Mouse (Mus musculus): ENCODE data around the gene Hmgn2.

- TF ChIP-seq EP300 (IDR thresholded peaks at IDR 0.05; ENCODE audit: low read depth), result no peak
- no peak for TF ChIP-seq CTCF (IDR thresholded peaks at IDR 0.05; ENCODE audit: low read depth)
Observed at GRCm38 (mm10) chr4:134017201-134017865, 48.9 kb upstream of the Hmgn2 start.
